Mouse (Mus musculus): ENCODE data around the gene Atp6v0a4. TPM values are rescaled to one million over a fixed set of nuclear protein-coding genes. Genes with fewer than 3 reads are reported as not detected.

Atp6v0a4 gene
- total RNA-seq (2021): under 1 TPM; 0.50 to 0.56 TPM
- long read RNA-seq, experiment 1: 0 reads
- long read RNA-seq, experiment 2, partial matches to known transcripts: 0 of 1 reads
- long read RNA-seq, experiment 2, other reads (novel, unspliced or antisense): 1 of 1 reads

DNA sequence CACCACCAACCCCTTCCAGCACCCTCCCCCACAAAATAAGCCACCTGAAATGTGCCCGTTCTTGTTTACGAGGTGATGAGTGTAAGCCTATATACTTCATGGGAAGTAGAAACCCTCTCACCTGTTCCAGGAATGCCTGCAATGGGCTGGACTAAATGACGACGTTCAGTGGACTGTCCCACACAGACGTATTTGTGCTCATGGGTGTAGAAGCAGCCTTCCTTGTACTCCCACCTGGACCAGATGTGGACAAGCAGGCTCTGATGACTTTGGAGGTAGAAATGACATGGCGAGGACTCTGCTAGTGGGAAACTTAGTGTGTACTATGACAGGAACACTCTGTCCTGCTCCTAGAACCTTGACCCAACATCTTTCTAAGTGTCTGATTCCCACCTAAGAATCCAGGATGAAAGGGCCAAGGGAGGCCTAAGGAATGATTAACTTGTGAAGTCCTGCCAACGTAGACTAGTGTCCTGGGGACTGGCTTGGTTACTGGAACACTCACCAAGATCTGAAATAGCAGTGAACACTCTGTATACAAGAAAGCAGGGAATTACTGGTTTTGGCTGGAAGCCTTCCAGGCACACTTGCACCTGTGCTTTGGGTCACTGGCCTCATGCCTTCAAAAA lies at the start of gene Atp6v0a4:
Gene Atp6v0a4 (minus strand): TSS at position 380 of the 629 bp plus-strand sequence.
- DNase-seq: no peak
- intact Hi-C loops (cut with DNase I): no loop called here
- H3K27ac ChIP-seq: no peak within 1 kb of the TSS
- H3K4me3 ChIP-seq: peak within 1 kb of the TSS; percentile 23
- no peak for TF ChIP-seq CTCF (IDR thresholded peaks at IDR 0.05)

DNA sequence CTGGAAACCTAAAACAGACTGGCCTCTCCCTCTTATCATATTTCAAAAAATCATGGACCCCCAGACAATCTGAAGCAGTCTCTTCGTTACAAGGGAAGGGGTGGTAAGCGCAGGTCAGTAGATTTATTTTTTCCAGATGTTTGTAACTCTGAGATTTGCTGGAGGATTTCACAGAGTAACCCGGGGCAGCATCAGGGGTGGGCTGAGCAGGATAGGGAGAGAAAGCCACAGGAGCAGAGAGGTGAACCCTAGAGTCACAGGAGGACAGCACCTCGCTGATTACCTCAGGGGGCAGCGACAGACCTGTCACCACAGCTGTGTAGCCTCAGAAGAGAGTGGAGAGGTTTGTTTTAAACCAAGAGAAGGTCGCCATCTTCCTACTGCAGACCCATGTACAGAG lies 41.0 kb upstream of the Atp6v0a4 start:
- no peak for DNase-seq
- Histone ChIP-seq H3K27ac (no peak overlapping the region), H3K4me3 (no peak overlapping the region)
- intact Hi-C loops (cut with DNase I): loop anchor here (10.0 kb wide), 1 partner anchor 139 kb away; no protein-coding TSS in a partner anchor
- TF ChIP-seq CTCF (IDR thresholded peaks at IDR 0.05): no peak

DNA sequence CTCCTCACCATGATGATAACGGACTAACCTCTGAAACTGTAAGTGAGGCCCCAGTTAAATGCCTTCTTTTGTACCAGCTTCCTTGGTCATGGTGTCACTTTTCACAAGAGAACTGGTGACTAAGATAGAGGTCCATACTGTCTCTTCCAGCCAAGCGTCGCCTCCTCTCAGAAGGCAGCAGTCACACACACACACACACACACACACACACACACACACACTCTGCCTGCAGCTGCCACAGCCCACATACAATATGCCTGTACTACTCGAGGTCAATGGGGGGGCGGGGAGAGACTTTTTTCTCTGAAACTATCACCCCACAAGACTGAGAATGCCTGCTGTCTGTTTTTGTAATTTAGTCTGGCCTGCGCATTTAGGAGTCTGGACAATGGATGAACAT lies 40.3 kb upstream of the Atp6v0a4 start:
- Histone ChIP-seq H3K4me3 (no peak overlapping the region), H3K27ac (no peak overlapping the region)
- no peak for DNase-seq
- intact Hi-C loops (cut with DNase I): loop anchor here (10.0 kb wide), 1 partner anchor 140 kb away; no protein-coding TSS in a partner anchor
- TF ChIP-seq CTCF (IDR thresholded peaks at IDR 0.05): no peak

DNA sequence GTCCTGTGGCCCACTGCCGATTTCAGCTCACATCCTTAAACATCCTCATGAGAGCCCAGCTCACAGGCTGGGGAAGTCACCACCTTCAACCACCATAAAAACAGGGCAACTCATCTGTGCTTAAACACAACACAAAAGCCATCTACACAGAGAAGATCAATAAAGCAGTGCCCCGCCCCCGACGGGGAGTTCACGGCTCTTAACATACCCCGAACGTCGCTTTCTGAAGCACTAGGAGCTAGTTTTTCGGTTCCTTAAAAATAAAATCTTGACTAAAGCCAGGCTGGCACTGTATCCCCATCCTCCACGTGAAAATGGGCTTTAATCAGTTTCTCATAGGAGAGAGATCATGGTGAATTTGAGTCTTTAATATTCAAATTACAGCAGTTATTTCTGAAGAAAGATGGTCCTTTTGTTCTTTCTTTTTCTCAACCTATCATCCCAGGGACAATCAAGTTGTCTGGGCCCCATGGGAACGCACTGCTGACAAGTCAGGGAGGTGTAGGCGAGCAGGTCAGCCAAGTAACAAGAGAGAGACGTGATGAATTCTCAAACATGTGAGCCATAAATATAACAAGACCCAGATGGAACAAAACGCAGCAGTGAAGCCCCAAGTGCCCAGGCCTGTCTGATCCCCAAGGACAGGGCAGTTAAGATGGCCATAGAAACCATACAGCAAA lies 38.6 kb upstream of the Atp6v0a4 start:
- Histone ChIP-seq H3K4me3 (no peak overlapping the region), H3K27ac (no peak overlapping the region)
- DNase-seq: no peak
- intact Hi-C loops (cut with DNase I): loop anchor here (10.0 kb wide), 1 partner anchor 142 kb away; no protein-coding TSS in a partner anchor
- TF ChIP-seq CTCF (IDR thresholded peaks at IDR 0.05): no peak

DNA sequence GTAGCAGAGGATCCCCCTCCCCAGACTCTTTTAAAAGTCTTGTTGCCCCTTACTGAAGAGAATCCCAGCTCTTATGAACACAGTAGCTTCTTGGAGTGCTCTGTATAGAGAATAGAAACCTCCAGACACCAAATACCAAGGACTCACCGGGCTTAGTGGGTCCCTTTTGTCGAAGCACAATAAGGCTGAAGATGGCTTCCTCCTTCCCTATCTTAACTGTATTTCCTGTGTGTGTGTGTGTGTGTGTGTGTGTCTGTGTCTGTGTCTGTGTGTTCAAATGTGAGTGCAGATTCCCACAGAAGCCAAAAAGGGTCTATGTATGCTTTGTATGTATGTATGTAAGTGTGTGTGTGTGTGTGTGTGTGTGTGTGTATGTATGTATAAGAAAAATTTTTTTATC lies 36.2 kb upstream of the Atp6v0a4 start:
- intact Hi-C loops (cut with DNase I): loop anchor here (1.0 to 10.0 kb wide), 2 partner anchors 94 to 144 kb away; partner anchors contain the start of gene D630045J12Rik
- no peak for DNase-seq
- Histone ChIP-seq H3K4me3 (no peak overlapping the region), H3K27ac (no peak overlapping the region)
- no peak for TF ChIP-seq CTCF (IDR thresholded peaks at IDR 0.05)

DNA sequence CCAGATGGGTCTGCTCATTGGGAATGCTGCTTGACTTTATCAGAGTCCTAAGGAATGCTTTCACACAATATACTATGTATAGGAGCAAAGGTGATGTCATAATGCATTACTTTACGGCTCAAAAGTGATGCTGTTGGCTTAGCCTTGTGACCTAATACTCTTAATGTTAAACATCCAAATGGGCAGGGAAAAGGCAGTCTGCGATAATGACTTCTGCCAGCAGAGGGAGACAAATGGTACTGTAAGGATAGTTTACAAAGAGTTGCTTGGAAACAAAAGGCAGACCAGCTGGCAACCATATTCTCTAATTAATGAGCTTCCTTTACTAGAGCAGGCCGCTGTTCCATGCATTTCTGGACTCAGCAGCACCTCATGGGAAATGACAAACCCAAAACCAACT lies 35.7 kb upstream of the Atp6v0a4 start:
- intact Hi-C loops (cut with DNase I): loop anchor here (1.0 to 10.0 kb wide), 2 partner anchors 94 to 145 kb away; partner anchors contain the start of gene D630045J12Rik
- DNase-seq: peak; percentile 77
- H3K27ac ChIP-seq: no peak overlapping the region
- TF ChIP-seq CTCF (IDR thresholded peaks at IDR 0.05): peak; percentile 88
- H3K4me3 ChIP-seq: no peak overlapping the region

DNA sequence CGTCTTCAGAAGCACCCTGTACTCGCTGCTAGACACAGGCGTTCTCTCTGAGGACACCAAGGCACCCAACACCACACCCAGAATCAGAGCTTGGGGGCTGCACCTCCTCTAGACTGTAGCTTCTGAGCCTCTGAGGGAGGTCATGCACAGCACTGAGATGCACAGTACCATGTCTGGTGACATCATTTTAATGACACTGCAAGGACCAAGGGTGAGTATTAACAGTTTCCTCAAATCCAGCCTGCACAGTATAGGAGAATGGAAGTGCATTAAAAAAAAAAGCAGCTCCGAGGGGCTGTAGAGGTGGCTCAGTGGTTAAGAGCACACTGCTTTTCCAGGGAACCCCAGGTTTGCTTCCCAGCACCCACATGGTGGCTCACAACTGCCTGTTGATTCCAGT lies 35.2 kb upstream of the Atp6v0a4 start:
- Histone ChIP-seq H3K4me3 (no peak overlapping the region), H3K27ac (no peak overlapping the region)
- no peak for TF ChIP-seq CTCF (IDR thresholded peaks at IDR 0.05)
- no peak for DNase-seq
- intact Hi-C loops (cut with DNase I): no loop called here

DNA sequence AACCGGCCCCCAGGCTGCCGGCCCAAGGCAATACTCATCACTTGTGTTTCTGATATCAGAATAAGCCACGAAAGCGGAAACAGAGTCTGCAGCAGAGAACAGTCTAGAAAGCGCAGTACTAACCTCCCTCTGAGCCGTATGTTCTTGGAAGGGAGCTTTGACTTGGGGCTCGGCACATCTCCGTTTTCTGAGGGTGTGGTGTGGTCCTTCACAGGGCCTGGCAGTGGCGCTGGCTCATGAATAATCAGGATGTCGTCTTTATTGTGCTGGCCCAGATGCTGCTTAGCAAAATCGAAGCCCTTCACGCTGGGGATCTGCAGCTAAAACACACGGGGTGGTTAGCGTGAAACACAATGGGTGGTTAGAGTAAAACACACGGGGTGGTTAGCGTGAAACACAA lies 33.5 kb upstream of the Atp6v0a4 start:
- no peak overlapping the region for H3K4me3 ChIP-seq
- intact Hi-C loops (cut with DNase I): no loop called here
- DNase-seq: no peak
- TF ChIP-seq CTCF (IDR thresholded peaks at IDR 0.05): no peak
- H3K27ac ChIP-seq: no peak overlapping the region

DNA sequence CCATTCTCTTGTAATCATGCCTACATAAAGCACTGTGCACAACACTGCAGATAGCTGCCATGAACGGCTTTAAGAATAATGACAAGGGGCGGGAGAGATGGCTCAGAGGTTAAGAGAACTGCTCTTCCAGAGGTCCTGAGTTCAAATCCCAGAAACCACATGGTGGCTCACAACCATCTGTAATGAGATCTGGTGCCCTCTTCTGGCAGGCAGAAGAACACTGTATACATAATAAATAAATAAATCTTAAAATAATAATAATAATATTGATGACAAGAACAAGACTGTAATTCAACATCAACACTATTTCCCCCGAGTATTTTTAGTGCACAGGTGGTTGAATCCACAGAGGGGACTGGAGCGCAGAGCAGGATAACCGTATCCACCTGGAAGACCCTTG lies 31.8 kb upstream of the Atp6v0a4 start:
- Histone ChIP-seq H3K27ac (no peak overlapping the region), H3K4me3 (no peak overlapping the region)
- intact Hi-C loops (cut with DNase I): no loop called here
- TF ChIP-seq CTCF (IDR thresholded peaks at IDR 0.05): peak; percentile 38
- no peak for DNase-seq

DNA sequence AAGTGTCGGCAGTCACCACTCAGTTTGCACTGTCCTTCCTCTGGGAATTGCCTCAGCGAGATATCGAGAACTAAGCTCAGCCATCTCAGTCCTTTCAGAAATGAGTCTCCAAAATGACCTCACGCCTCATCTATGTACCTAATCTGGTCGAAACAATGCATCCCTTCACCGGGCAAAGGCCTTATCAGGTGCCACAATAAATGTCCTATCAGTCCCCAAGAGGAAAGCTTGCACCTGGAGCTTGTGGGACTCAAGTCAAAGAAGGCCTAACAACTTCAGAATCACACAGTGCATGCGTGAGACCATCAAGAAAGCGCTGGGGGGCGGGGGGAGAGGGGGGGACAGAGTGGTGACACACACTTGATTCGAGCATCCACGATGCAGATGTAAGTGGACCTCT lies 27.9 kb upstream of the Atp6v0a4 start:
- no peak for TF ChIP-seq CTCF (IDR thresholded peaks at IDR 0.05)
- H3K27ac ChIP-seq: no peak overlapping the region
- no peak overlapping the region for H3K4me3 ChIP-seq
- intact Hi-C loops (cut with DNase I): no loop called here
- no peak for DNase-seq

DNA sequence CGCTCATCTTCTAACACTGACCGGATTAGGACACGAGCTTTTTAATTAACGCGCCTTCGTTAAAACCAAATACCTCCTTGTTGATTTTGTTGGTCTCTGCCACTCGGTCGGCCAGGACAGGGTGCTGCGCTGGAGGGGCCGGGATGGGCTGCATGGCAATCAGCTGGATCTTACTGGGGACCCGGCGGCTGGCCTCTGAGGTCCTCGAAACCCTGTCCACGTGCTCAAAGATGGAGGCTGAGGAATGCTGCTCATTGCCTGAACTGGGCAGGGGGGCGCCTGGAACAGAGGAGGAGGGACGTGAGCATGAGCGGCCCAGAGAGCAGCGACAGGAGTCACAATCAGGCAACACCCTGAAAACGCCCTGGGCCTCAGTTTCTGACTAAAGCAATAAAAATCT lies 25.1 kb upstream of the Atp6v0a4 start:
- Histone ChIP-seq H3K27ac (no peak overlapping the region), H3K4me3 (no peak overlapping the region)
- intact Hi-C loops (cut with DNase I): no loop called here
- DNase-seq: no peak
- TF ChIP-seq CTCF (IDR thresholded peaks at IDR 0.05): no peak

DNA sequence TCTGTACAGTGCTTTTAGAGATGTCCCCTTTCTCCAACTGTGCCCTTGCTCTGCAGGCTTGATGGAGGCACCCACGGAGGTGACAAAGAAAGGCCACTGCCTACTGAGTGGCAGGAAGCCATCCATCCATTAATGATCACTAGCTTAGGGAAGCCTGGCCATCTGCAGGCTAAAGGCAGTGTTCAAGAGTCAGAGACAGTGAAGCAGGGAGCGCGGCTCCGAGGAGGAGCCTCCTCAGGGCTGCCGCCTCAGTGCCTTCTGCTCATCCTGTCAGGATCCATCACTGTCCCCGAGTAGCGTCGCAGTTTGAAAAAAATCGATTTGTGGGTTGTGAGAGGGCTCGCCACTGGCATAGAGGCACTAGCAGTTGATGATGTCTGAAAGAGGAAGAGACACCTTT lies 24.2 kb upstream of the Atp6v0a4 start:
- intact Hi-C loops (cut with DNase I): no loop called here
- Histone ChIP-seq H3K4me3 (no peak overlapping the region), H3K27ac (no peak overlapping the region)
- DNase-seq: no peak
- no peak for TF ChIP-seq CTCF (IDR thresholded peaks at IDR 0.05)

DNA sequence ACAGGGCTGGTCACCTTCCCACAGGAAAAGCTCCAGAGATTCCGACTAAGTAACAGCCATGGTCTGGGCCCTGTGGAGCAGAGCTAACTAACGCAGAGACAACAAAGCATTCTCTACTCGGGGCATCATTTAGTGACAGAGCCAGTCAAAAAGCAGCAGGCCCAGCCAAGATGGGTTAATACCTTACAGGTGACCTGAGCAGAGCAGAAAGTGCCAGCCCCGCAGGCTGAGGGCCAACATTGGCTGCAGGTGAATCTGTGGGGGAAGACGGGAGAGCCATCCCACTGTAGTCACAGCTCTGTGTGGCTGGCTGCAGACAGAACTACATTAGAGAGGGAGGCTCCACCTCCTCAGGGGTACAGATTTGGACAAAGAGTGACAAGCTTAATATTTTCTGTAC lies 22.9 kb upstream of the Atp6v0a4 start:
- TF ChIP-seq CTCF (IDR thresholded peaks at IDR 0.05): no peak
- no peak overlapping the region for H3K4me3 ChIP-seq
- H3K27ac ChIP-seq: no peak overlapping the region
- intact Hi-C loops (cut with DNase I): no loop called here
- DNase-seq: no peak

Measured in gastrocnemius, adult 2 months (tissue).